Mouse (Mus musculus) WW6 (cell line): ENCODE measurements around the gene Rtp2.

Source experiments
- DNase-seq: peaks from one replicate; pipeline ENCODE4 v3.0.0-alpha.2; 2013; ENCODE audit warnings: low read depth, low spot score

The Rtp2 gene

DNA sequence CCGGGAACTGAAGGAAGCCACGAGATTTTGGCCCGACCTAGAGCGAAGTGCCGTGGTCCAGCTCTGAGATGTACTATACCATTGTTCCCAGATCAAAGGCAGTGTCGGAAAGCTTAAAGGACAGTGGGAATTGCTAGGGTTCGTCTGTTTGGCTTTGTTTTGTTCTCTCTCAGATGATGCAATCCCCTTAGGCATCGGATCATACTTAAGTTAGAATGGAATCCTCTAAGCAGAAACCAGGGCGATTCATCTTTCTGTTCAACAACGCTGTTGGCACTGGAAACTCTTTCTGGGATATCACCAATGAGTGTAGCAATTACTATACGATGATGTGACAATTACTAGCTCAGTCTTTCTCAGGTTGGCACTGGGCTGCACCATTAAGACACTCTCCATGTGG is at the start of gene Rtp2:
Gene Rtp2, minus strand, starts transcription at position 101 of the 400 bp plus-strand sequence.
- no peak for DNase-seq

- no peak for DNase-seq
Observed at GRCm38 (mm10) chr16:23980991-23981720, 49.0 kb upstream of the Rtp2 start.

DNA sequence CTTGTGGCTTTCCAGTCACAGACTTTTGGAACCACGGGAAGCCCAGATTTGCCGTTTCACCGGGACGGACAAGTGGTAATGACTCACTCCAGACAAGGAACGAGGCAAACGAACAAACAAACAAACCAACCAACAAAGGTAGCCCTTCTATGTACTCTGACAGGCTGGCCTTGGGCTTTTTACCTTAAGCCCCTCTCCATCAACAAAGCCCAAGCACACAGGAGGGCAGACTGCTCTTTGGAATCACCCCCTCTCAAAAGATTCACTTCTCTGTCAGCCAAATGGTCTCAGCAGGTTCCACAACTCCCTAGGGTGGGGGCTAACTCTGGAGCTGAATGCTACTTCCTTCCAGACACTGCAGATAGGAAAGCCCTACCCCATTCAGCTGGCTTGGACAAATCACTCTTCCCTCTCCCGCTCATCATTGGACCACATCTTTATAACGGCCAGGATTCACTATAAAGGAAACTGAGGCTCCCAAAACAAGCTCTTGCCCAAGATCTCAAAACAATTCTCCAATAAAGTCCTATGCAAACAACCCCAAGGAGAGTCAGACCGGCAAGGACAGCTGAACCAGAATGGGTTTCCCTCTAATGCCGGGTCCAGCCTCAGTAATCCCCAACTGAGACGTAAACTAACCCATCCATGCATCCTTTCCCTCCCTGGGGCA is 48.1 kb upstream of the Rtp2 start:
- DNase-seq: no peak

DNA sequence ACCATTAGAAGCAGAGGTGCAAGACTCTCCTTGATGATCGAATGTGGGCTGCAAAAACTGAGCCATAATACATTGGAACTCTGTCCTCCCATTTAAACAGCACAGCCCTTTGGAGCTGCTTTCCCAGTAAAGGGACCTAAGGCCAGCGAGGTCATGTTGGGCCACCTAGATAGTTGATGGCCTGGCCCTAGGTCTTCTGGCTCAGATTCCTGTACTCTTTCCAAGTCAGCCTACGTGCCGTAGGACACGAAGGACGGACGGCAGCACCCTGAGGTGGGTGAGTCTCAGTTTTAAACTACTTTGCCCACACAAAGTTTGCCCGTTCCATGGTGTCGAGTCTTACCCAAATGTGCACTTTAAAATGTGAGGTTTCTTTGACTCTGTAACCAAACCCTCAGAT is 47.3 kb upstream of the Rtp2 start:
- no peak for DNase-seq

DNA sequence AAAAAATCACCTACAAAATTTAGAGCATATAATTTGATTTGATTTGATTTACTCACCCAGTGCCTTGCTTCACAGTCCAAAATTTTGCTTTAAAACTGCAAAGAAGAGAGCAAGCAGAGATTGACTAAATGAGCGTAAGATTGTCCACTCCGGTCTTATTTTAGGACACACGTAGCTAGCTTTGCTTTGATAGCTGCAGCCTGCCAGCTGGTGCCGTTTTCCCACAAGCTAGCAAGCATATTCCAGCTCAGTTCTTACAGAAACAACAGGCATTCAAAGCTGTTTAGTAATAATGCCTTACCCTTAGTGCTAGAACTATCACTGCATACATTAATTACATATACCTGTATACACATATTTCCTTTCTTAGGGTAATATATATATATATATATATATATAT is 46.3 kb upstream of the Rtp2 start:
- no peak for DNase-seq

DNA sequence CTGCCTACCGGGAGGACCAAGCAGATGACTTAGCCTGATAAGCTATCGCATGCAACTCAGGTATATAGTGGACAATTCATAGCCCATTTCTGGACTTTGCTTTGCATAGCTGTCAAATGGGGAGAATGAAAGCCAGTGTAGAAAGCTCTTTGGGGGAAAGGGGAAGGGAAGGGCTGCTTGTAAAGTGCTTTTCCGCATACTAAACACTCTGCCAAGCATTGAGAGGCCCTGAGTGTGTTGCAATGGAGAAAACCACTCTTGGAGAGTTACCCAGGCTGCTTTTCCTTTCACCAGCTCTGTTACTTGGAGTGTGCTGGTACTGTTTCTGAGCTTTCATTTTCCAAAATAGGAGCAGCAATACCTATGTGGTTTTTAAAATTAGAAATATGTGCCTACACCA is 45.5 kb upstream of the Rtp2 start:
- DNase-seq: no peak

DNA sequence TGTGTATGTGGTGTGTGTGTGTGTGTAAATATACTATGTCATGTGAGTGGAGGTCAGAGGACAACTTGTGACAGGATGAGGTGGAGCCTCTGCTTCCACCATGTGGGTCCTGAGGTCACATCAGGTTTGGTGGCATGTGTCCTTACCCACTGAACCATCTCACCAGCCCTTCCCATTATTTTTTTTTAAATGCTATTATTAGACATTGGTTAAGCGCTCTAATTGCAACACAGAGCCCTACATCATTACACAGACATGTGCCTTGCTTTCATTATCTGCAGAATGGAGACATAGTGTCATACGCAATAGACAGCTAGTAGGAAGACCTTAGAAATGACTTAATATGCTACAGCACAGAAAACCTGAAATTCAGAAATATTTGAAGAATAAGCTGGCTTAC is 44.0 kb upstream of the Rtp2 start:
- DNase-seq: no peak

DNA sequence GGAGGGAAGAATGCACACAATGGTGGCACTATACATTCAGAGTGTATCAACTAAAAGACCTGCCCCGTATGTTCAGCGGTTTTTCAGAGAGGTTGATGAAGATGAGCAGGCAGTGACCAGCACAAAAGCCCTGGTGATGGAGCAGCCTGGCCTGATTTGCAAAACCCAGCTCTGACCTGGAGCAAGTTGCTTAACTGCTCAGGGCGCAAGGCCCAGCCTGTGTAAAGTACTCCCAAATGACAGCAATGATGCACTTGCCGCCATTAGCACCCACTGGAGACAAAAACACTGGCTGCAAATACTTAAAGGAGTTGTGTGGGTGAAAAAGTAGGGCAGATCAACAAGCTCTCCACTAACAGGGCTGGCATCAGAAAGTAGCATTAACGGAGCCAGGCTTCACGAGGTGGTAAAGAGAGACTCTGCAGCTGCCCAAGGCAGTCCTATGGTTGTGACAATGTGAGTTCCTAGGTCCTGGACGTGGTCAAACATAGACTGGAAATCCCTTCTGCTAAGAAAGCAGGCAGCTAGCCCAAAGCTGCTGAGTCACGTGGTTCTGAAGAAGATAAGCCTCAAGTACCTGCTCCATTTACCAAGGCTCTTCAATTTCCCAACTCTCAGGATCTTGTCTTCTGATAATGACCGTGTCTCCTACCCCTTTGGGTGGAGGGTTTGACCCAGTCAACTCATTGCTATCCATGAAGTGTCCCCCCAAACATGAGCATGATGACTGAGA is 41.6 kb upstream of the Rtp2 start:
- no peak for DNase-seq

GRCm38 (mm10) chr16:23972901-23973300 is 40.7 kb upstream of the Rtp2 start:
- no peak for DNase-seq

DNA sequence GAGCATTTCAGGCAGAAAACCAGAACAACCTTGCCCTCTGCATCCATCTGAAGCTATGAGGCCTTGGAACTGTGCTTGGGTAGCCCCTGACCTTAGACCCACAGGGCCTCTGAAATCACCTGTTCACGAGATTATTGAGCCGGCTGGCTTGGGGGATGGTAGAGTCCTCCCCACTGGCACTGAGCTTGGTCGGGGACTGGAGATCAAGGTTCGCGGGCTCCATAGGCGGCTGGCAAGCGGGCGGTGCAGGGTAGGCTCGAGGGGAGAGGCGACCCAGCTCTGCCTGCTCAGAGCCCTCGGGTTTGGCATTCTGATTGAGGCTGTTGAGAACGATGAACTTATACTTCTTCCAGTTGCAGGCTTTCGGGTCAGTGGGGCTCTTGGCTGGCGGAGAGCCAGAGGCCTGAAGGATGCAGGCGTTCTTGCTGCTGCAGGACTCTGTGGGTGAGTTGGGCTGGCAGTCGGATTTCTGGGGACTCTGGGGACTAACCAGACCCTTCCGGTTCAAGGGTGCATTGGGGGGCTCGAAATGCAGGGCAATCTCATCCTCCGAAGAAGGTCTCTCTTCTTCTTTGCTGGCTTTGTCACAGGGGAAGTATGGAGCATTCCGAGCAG is 40.0 kb upstream of the Rtp2 start:
- DNase-seq: no peak

DNA sequence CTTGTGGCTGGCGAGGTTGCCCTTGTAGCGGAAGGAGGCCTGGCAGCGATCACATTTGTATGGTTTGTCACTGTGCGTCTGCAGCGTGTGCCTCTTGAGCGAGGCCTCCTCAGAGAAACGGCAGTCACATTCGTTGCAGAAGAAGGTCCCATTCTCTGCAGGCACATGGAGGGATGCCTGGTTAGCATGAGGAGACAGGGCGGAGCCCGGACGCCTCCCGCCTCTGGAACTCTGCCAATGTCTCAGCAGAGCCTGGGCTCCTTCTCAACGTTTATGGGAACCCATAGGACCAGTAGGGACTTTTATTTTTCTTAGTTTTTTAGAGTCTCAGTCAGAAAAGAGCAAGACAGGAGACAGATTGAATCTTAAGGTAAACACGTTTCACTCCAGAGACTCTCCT is 37.7 kb upstream of the Rtp2 start:
- no peak for DNase-seq

GRCm38 (mm10) chr16:23968888-23969287 is 36.7 kb upstream of the Rtp2 start:
- DNase-seq: no peak

GRCm38 (mm10) chr16:23967301-23967700 is 35.1 kb upstream of the Rtp2 start:
- no peak for DNase-seq

GRCm38 (mm10) chr16:23966066-23966465 is 33.9 kb upstream of the Rtp2 start:
- DNase-seq: no peak

DNA sequence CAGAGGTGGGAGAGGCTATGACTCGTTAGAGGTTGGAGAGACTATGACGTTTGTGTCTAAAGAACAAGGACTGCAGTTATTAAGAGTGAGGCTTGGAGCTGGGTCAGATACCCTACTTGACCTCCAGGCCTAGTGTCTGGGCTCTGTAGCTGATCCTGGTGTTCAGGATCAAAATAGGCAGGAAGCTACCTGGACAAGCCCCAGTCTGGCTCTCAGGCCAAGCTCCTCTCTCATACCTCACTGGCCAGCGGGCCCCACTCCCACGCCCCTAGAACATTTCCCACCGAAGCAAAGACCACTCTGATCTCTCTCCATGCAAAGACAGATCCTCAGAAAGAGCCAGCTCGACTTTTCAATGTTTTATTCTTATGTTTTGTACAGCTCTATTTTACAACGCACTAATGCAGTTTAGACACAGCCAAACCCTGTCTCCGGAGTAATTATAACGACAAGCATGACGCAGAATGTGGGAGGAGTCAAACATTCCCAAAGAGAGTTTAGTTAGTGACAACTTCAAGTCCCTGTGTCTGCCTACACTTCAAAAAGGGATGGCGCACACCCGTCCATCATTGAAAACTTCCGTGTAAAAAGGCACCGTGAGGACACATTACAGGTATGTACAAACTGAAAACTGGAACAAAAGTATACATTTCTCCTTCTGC is 32.6 kb upstream of the Rtp2 start:
- DNase-seq: no peak

DNA sequence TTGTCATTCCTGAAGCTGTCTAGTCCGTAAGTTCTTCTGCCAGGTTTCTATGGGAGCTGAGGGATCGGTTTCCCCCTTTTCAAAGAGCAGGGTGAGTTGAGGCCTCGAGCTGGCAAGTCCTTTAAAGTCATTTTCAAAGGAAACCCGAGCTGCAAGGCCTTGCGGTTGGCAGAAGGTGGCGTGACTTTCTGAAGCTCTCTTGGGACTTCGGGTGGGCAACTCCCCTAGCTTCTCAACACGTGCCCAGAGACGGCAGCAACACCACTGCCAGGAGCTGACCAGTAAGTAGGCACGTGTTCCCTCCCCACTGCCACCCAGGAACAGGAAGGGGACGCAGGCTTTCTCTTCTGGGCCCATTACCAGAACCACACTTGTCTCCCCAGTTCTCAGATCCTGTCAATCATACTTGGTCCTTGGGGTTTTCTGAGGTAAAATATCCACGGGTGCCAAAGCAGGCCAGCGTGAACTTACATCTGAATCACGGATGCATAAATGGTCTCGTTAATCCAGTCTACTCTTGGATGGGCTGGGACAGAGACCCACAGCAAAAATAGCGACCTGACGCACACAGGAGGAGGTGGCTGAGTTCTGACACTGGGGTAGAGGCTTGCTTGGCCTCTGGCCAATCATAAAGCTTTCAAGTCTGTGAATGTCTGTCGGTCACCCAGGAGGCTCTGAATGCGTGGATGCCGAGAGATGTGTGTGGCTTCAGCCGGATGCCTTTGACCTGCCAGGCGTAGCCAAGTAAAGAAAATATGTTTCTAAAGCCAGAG is 31.9 kb upstream of the Rtp2 start:
- no peak for DNase-seq

GRCm38 (mm10) chr16:23962401-23962800 is 30.2 kb upstream of the Rtp2 start:
- DNase-seq: no peak

GRCm38 (mm10) chr16:23958938-23959337 is 26.7 kb upstream of the Rtp2 start:
- DNase-seq: no peak

DNA sequence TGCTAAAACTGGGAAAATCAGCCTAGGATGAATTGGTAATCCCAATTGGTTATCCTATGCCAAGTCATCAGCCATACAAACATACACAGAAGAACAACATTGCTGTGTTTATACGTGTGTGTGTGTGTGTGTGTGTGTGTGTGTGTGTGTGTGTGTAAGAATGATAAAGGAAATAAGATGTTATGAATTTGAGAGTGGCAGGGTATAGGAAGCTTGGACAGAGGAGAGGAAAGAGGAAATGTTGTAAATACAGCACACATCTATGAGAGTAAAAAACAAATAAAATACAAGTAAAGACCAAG is 21.7 kb upstream of the Rtp2 start:
- no peak for DNase-seq

DNA sequence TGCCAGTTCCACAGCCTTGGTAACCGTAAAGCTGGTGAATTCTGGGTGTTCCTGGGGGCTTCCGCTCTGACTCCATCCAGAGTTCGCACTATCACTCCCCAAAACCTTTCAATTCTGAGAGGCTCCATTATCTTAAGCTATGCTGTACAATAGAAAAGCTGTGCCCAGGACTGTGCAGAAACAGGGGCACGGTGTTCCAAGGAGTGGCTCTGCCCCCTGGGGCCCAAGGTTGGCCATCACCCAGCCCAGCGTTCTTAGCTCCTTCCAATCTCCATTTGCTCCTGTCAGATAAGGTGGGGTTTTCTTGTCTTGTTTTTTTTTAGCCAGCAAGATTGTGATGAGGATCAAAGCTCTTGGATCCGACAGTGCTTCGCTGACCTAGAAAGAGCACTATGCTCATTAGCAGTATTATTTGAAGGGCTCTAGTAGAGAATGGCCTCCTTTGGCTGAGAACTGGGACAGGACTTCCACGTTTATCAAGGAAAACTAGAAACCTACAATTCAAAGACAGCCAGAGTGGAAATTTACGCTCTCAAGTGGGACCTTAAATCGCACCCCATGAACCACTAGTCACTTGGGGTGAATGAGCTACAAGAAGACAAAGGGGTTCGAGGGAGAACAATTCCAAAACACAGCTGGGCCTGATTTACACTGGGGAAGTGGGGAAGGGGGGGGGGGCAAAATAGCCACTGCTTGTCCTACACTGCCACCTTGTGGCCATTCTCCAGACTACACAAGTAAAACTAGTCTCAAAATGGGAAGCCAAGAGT is 21.2 kb upstream of the Rtp2 start:
- no peak for DNase-seq
